Mouse (Mus musculus) MEL (cell line): Measurements from ENCODE around the gene Akap1. TPM values are rescaled to one million over a fixed set of nuclear protein-coding genes. Genes with fewer than 3 reads are reported as not detected.
"Not testable (repeated sequence)": the region's sequence is repeated elsewhere in the genome, so short reads cannot be mapped to it uniquely, and the experiment has no call there.

Experiments
- DNase-seq: peaks from one replicate; pipeline ENCODE4 v3.0.0; 2011; ENCODE audit warnings: low read depth, low spot score
- H3K27ac ChIP-seq: 2 replicates; pipeline ENCODE4 v1.5.1; 2012; ENCODE audit warnings: low read depth, mild to moderate bottlenecking, control low read depth, low read length, moderate library complexity; ENCODE audit not compliant: control insufficient read depth
- H3K27me3 ChIP-seq, 2 experiments: fragments of 150-350 bp in 1 of 2; sonication (generic) in 1 of 2; 2 replicates each; pipeline ENCODE4 v1.6.1; 2012; ENCODE audit warnings: low read length in 2 of 2, mild to moderate bottlenecking in 2 of 2, improper control_type of control experiment in 1 of 2, moderate library complexity in 1 of 2; ENCODE audit not compliant: insufficient read depth in 2 of 2, control insufficient read depth in 1 of 2
- H3K36me3 ChIP-seq, 2 experiments: 2 replicates each; pipeline ENCODE4 v1.6.1; 2012 to 2014; ENCODE audit warnings: low read length in 2 of 2, improper control_type of control experiment in 1 of 2, inconsistent platforms in 1 of 2, mild to moderate bottlenecking in 1 of 2; ENCODE audit not compliant: insufficient read depth in 2 of 2, control insufficient read depth in 1 of 2
- H3K4me1 ChIP-seq, 2 experiments: fragments of 150-350 bp in 1 of 2; sonication (generic) in 1 of 2; 2 replicates each; pipeline ENCODE4 v1.6.1; 2012; ENCODE audit warnings: low read length in 2 of 2, improper control_type of control experiment in 1 of 2, mild to moderate bottlenecking in 1 of 2; ENCODE audit not compliant: insufficient read depth in 2 of 2, control insufficient read depth in 1 of 2
- H3K4me3 ChIP-seq, 2 experiments: fragments of 150-350 bp in 1 of 2; sonication (generic) in 1 of 2; 2 replicates each; pipeline ENCODE4 v1.5.1; 2012; ENCODE audit warnings: low read depth in 2 of 2, low read length in 2 of 2, mild to moderate bottlenecking in 2 of 2, moderate library complexity in 2 of 2, control low read depth in 1 of 2, improper control_type of control experiment in 1 of 2; ENCODE audit not compliant: control insufficient read depth in 1 of 2, insufficient read depth in 1 of 2
- H3K79me2 ChIP-seq: 2 replicates; pipeline ENCODE4 v1.6.1; 2012; ENCODE audit warnings: mild to moderate bottlenecking, low read length, moderate library complexity; ENCODE audit not compliant: control insufficient read depth, poor library complexity, insufficient read depth
- H3K9ac ChIP-seq: 2 replicates; pipeline ENCODE4 v1.6.1; 2012; ENCODE audit warnings: low read depth, mild to moderate bottlenecking, control low read depth, low read length, moderate library complexity; ENCODE audit not compliant: control insufficient read depth, poor library complexity, severe bottlenecking
- H3K9me3 ChIP-seq: fragments of 150-350 bp; sonication (generic); replicated peaks from 2 replicates; pipeline ENCODE4 v1.6.1; 2012; ENCODE audit warnings: mild to moderate bottlenecking, low read length, improper control_type of control experiment, moderate library complexity; ENCODE audit not compliant: insufficient read depth
- polyA plus RNA-seq, 2 experiments: library from polyadenylated mRNA; stranded (reverse) in 1 of 2; unstranded in 1 of 2; fragments of >175 nt in 1 of 2; fragments of >200 nt in 1 of 2; gene quantifications; 2 replicates each; pipeline versions ENCODE4 v1.2.1 to v1.2.4; 2012; ENCODE audit warnings: low replicate concordance in 2 of 2, low read depth in 1 of 2; ENCODE audit not compliant: insufficient read length in 2 of 2, insufficient read depth in 1 of 2, missing spikeins in 1 of 2
- total RNA-seq: library from RNA; depleted of rRNA; stranded (reverse); fragments of 300-350 nt; gene quantifications from 2 replicates; pipeline ENCODE4 v1.2.3, GENCODE M21; 2012

The Akap1 gene
- total and polyA plus RNA-seq, 3 experiments = 39.0 to 70.5 (median 59.6) TPM

- H3K36me3 ChIP-seq, H3K27ac ChIP-seq, H3K27me3 ChIP-seq, DNase-seq, H3K4me3 ChIP-seq, H3K4me1 ChIP-seq, H3K79me2 ChIP-seq, H3K9me3 ChIP-seq, H3K9ac ChIP-seq: not testable (repeated sequence)
Observed at GRCm38 (mm10) chr11:88893501-88893900, 29.1 kb upstream of the Akap1 start.

GRCm38 (mm10) chr11:88892789-88893188 lies 28.4 kb upstream of the Akap1 start:
- H3K27me3 ChIP-seq, H3K36me3 ChIP-seq, H3K9me3 ChIP-seq, H3K4me3 ChIP-seq, H3K9ac ChIP-seq, H3K4me1 ChIP-seq, DNase-seq, H3K79me2 ChIP-seq, H3K27ac ChIP-seq: not testable (repeated sequence)

GRCm38 (mm10) chr11:88891921-88892561 lies 27.7 kb upstream of the Akap1 start:
- DNase-seq, H3K36me3 ChIP-seq, H3K4me3 ChIP-seq, H3K9me3 ChIP-seq, H3K9ac ChIP-seq, H3K79me2 ChIP-seq, H3K4me1 ChIP-seq, H3K27ac ChIP-seq, H3K27me3 ChIP-seq: not testable (repeated sequence)

GRCm38 (mm10) chr11:88891446-88891845 lies 27.1 kb upstream of the Akap1 start:
- H3K36me3 ChIP-seq, DNase-seq, H3K4me1 ChIP-seq, H3K27ac ChIP-seq, H3K27me3 ChIP-seq, H3K4me3 ChIP-seq, H3K9ac ChIP-seq, H3K9me3 ChIP-seq, H3K79me2 ChIP-seq: not testable (repeated sequence)

GRCm38 (mm10) chr11:88890904-88891303 lies 26.5 kb upstream of the Akap1 start:
- H3K9me3 ChIP-seq, H3K79me2 ChIP-seq, H3K9ac ChIP-seq, H3K27ac ChIP-seq, H3K4me3 ChIP-seq, H3K4me1 ChIP-seq, H3K27me3 ChIP-seq, DNase-seq, H3K36me3 ChIP-seq: not testable (repeated sequence)
